Mouse (Mus musculus): ENCODE measurements around the gene Mnd1.

Gene Mnd1

DNA sequence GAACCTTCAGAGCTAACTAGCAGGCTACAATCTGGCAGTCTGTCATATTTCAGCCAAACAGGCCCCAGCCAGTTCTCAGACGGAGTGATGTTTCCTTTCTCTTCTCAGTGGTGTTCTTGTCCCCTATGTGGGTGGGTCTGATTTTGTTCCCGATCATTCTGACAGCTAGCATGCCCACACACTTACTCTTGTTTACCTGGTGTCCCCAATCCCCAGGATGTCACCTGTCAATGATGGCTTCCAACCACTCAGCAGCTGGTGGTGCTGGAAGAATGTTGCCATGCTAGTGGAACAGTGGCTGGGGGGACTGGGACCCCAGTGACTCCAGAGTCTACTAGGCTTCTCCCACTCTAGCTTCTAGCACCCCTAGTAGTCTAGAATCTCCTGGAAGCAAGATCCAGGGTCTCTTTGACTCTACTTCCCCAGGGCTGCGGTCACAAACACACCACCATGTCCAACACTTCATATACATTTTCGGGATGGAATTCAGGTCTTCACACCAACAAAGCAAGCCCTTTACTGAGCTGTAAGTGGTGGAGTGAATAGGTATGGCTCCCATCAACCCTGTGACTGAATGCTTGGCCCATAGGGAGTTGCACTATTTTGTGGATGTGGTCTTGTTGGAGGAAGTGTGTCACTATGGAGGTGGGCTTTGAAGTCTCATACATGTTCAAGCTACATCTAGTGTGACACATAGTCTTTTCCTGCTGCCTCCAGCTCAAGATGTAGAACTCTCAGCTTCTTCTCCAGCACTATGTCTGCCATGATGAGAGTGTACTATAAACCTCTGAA, 2.2 kb upstream of the Mnd1 start:
- no peak for DNase-seq

DNA sequence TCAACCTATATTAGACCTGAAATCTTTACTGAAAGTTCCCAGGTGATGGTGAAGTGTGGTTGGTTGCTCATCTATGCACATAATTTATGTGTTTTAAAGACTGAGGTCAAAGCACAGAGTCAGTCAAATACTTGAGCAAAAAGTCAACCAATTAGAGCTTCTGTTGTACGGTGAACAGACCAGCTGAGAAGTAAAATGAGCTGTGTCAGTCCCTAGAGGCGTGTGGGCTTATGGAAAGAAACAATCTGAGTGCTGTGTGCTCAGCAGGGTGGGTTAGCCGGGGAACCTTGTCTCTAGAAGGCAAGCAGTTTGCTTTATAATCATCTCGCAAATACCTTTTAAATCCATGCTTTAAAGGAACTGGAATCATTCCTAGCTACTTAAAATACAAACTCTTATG, 1.4 kb upstream of the Mnd1 start:
- DNase-seq = no peak

DNA sequence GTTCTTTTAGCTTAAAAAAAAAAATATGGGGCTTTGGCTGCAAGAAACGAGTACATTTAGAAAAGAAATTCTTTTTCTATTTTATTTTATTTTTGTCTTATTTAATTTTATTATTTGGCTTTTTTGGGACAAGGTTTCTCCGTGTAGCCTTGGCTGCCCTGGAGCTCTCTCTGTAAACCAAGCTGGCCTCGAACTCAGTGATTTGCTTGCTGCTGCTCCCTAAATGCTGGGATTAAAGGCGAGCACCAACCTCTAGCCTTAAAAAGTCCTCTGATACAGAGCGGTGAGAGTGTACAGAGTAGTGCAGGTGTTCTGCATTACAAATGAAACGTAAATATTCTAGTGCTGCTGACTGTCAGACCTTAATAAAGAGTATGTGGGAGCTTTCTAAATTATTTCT, 519 bp upstream of the Mnd1 start:
- peak in 1 of 2 experiments; percentile 23 for DNase-seq

DNA sequence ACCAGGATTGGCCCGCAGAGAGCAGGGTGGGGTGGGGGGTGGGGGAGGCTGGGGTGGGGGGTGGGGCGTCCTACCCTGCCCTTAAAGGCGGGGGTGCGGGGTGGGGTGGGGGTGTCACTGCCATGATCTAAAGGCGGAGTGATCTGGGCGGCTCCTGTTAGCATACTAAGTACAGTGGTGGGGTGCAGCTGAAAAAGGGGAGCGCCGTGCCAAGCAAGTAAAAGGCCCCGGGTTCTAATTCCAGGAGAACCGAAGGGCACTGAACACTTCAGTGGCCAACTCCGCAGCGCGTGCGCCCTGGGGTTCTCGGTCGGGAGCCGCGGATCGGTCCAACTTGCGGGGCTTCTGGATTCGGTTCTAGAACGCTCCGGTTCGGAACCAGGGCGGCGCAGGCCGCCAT, 440 bp downstream of the Mnd1 start:
- DNase-seq = no peak

DNA sequence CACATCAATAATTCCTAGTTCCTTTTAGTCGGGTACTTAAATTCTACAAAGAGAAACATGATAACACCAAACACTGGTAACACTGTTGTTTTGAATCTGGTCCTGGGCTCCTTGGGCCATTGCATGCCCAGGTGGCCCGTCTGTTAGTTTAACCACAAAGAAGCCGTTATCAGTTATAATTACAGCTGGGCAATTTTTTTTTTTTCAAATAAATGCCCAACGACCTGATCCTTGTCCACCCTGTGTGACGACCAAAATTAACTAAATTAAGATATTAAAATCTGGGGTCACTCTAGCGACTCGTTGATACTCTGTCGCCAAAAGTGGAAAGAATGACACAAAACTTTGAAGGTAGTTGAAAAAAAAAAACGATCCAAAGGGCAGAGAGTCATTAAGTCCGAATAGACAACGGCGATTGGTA, 855 bp downstream of the Mnd1 start:
- DNase-seq = no peak

DNA sequence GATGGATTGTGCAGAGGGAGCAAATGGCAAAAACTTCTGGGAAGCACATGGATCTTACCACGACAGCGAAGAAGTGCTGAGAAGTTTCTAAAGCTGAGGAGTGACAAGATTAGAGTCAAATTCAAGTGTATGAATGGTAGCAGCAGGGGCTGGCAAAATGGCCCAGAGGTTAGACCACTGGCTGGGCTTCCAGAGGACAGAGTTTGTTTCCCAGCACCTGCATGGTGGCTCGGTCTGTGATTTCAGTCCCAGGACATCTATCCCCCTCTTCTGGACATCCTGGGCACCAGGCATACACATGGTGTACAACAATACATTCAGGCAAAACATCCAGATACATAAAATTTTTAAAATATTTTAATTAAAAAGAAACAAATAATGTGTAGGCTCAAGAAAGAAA, 5.8 kb downstream of the Mnd1 start:
- no peak for DNase-seq

DNA sequence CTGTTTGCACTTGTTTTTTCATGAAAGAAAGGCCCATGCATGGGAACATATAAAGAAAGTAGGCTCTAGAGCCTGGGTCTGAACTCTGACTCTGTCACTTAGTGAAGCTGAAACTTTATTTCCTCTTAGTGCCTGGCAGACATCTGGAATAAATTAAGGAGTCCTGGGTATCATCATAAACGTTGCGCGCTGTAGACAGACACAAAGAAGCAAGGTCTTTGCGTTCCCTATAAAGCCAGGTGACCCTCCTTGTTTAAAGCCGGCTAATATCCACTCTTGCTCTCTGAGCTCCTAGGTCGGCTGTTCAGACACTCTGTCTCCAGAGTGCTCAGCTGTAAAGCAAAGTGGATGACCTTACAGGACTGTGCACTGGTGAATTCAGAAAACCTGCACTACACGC, 14.6 kb downstream of the Mnd1 start:
- DNase-seq = no peak

DNA sequence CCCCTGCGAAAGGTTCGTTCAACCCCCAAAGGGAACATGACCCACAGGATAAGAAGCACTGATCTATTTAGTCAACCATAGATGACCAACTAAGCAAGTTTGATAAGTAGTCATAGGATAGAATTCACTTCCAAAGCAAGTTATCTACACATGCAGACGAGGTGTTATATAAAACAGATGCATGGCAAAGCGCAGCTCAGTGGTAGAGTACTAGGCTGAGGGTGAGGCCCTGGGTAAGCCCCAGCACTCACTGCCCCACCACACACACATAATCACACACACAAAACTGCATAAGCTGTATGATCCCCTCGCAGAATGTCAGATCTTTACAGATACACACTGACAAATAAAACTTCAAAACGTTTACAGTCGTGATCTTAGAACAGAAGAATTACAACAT, 19.1 kb downstream of the Mnd1 start:
- no peak for DNase-seq

DNA sequence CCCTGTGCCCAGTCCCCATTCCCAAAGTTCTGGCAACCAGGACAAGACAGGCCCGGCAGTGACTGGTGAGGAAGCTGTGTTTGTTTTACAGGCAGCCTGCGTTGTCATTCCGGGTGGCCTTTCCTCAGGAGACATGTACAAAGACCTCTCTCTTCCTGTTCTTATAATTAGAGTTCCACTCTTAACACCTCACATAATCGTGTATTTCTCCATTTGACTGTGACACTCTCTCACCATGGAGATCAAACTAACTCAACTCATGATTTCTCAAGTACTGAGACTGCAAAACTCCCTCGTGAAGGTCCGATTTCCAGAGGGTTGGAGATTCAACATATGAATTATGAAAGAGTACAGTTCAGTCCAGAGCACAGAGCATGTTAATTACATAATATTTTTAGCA, 19.7 kb downstream of the Mnd1 start:
- DNase-seq = no peak

DNA sequence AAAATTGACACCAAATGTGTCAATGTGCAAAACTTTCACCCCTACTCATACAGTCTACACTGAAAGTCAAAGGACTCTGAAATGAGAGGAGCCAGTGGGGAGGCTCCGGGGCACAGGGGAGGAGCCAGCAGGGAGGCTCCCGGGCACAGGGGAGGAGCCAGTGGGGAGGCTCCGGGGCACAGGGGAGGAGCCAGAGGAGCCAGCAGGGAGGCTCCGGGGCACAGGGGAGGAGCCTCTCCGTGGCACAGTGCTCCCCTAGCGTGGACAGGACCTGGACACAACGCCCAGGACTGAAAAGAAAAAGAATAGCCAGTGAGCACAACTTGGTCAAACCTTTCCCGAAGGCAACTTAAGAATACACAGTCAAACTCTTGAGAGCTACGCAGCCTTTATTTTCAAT, 20.2 kb downstream of the Mnd1 start:
- no peak for DNase-seq

DNA sequence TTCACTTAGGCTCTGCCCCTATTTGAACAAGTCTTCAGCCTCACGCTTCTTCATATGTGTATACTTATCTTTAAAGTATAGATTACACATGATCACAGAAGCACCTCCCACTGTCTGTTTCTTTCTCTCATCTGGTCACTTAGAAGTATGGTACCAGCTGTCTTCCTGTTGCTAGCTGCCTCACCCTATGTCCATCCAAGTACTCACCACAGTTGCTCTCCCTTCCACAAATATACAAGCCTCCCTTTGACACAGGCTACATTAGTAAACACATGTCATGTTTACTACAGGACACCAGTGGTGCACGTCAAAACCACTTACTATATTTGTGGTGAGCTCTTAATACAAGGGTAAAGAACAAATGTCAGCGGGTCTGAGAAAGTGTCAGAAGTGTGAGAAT, 24.2 kb downstream of the Mnd1 start:
- DNase-seq = no peak

DNA sequence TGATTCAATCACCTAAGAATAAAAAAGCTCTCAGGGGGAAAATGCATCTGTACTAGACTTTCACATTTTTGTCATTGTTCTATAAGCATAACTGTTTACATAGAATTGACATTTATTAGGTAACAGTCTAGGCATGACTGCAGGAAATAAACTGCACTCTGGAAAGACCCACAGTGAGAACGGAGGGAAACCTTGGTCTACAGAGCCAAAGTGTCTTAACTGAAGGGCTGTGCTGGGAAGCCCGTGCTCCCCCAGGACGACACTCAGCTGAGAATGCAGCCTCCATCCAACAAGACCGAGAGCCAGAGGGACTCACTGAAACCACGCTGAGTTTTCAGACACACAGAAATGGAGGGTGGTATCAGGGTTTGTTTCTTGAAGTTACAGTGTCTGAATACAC, 24.8 kb downstream of the Mnd1 start:
- DNase-seq = no peak

DNA sequence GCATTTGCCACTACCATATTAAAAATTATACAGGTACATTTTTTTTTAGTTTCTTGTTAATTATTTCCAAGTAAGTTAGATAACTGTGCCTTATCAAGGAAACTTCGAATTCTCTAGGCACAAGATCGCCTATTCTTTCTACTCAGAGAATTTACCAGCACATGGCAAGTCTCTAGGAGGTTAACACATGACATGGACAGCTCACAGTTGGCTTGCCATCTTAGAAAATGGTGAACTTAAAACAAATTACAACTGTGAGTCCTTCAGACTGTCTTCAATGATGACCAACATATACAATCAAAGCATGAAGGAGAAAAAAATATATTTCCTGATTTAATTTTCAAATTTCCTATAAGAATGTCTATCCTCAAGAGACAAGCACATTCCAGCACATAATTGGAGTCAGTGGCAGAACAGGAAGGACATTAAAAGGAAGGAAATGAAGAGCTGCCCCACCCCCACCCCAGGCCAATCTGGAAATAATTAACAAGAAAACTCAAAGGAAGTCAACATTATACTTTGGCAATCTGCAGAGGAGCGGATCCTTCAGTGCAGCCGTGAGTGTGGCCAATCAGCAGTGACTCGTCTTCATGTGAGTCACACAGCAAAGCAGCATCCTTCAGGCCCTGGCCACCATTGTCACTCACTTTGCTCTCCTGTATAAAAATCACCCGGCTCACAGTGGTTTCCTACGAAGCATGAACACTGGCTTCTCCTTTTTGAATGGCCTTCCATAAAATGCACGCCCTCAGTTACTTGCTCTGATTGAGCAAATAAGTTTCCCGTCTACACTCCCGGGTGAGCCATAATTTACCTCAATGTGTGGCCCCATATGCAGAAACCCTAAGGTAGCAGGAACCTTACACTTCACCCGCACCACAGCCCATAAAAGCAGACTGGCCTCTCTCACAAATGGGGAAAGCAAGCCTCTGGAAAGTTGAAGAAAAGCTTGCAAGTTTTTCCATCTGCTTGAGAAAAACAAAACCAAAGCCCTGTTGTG, 26.4 kb downstream of the Mnd1 start:
- no peak for DNase-seq

DNA sequence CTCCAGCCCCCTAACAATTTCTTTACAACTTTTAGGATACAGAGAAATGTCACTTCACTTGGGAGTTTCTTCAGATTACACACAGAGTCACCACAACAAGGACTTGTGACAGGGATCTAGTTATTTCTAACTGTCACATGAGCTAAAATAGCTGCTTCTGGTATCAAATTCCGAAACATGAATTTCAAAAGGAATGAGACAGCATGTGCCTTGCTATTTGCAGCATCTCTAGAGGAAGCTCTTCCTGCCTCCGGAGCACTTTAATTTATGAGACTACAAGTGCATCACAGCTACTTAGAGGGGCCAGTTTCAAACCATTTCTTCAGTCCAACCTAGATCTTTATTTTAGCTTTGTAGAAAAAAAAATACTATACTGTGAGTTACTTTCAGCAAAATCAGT, 28.2 kb downstream of the Mnd1 start:
- no peak for DNase-seq

DNA sequence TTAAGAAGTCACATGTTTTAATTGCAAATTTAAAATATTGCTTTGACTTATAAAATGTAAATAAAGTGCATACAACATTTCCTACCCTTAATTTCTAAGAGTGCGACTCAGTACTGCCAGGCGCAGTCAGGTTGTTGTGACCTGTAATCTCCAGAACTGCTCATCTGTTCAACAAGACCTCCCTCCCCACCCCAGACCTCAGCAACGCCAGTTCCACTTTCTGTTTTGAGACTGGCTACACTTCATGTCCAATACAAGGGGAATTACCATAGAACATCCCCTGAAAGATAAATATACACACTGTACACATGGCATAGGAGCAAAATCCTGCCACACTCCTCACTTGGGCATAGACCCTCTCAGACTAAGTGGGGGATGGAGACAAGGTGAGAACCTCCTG, 28.9 kb downstream of the Mnd1 start:
- no peak for DNase-seq

DNA sequence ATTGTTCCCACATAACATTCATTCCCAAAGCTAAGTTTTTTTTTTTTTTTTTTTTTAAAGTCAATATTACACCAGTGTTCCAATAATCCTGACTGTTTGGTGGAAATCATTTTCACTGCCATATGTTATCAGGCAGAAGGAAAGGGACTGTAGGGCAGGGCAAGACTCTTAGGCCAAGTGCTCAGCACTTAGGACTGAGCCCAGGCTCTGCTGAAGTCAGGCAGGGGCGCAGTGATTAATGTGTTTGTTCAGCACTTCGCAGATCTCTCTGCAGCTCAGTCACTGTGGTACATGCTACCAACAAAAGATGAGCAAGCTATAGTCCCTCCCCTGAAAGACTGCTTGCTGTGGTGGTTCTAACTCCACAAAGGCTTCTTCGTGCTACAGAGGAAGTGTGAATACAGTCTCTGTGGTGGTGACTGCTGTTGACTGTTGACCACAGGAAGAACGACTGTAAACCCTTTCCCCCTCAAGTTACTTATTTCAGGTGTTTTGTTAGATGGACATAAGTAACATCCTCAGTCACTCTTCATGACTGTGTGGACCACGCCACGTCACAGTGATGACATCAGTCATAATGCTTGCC, 29.8 kb downstream of the Mnd1 start:
- no peak for DNase-seq

DNA sequence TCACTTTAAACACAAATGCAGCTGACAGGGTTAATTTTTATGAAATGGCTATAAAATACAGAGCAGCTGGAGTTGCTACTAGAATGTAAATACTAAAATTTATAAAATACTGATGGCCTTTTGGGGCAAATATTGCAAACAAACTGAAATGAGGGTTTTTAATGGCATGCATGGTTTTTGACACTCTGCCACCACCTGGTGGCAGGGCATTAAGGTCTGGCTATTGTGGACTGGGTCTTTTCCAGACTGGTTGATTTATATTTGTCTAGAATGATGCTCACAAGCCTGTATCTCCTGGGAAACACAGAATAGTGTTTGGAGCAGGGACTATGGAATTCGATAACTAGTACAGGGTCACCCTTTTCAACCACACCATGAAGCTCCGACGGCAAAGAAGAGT, 32.1 kb downstream of the Mnd1 start:
- DNase-seq = peak; percentile 34 to 40

DNA sequence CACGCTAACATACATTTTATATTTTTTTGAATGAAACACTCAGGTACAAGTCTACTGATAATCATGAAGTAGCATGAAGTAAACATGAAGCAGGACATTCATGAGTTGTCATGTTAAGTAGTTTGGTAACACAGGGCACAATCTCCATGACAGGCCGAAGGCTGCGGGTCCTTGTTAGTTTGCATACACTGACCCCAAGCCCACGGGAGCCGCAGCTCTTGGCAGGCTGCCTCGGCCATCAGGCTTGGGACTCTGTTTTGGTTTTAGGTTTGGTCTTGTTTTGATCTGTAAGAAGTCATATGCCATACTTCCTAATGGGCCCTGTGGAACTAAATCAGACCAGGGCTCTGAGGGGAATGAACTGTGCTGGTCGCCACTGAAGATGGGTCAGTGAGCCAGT, 36.9 kb downstream of the Mnd1 start:
- DNase-seq = peak; percentile 17 to 34

DNA sequence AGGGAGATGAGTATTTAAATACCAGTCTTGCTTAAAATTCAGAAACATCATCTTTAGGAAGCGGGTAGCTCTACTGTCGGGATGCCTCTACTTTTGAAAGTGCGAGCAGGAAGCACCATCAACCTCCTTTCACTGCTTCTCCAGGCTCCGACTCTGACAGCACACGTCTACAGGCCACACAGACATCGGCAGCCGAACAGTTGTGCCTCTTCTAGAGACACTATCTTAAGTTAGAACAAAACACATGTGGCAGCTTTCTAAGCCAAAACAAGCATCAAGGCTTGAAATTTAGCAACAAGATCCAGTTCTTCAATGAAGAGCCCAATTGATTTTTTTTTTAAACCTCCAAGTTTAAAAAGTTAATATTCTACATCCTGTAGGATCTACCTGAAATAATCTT, 37.4 kb downstream of the Mnd1 start:
- no peak for DNase-seq

DNA sequence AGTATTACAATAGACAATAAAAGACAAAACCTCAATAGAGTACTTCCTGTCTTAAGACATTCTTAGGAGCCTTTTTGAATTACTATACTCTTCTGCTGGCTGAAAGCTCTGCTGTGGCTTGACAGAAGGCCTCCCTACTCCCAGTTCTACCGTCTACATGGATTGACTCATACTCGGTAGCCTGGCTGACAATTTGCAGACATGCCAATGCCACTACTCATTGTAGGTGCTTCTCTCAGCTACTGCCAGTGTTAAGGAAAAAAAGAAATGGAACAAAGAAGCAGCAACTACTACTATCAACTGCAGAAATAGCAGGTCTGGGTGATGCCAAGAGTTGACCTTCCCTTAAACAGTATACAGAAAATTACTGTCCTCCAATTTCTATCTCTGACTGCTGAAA, 47.0 kb downstream of the Mnd1 start:
- no peak for DNase-seq

DNA sequence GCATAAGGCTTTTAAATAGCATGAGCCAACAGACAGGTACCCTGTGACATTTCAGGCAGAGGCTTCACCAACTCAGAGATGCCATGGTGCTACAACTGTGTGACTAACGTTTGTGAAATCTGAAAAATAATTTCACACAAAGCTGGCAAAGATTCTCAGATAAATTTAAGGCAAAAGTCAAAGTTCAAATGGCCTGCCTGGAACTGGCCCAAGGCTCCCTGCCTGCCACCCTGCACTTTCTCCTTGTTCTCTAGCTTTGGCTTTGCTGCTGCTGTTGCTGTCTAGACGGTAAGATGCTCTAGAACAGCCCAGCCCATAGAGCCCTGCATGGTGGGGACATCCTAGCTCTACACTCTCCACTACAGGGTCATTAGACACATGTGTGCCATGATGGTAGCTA, 49.5 kb downstream of the Mnd1 start:
- DNase-seq = no peak

DNA sequence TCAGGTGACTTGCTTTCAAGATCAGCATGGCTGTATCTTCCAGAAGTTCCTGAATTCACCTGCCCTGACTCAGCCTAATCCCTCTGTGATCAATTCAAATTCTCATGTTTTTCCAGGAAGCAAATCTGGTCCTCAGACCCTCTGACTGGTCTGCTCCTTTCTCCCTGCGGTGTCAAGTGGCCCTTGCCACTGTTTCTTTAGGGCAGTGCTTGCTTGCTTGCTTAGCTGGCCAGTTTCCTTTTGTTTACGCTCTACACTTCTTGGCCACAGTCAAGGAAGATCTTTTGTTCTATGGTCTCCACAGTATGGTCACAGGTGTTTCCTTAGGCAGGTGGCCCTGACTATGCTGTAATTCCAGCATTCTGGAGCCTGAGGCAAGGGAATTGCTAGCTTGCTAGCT, 52.0 kb downstream of the Mnd1 start:
- no peak for DNase-seq

DNA sequence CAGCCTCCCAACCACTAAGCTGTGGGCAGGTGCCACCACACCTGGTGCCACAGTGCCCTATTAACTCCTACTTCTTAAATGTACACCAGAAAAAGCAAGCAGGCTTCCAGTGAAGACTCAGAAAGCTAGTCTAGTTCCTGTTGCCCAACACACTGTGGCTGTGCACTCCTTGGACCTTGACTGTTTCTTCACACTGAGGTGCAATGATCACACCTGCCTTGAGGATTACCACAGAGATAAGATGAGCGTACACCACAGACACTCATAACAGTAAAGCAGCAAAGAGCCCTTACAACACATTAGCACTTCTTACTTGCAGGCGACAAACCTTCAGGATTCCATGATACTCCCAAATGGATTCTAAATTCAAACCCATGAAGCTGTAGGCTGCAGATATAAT, 62.7 kb downstream of the Mnd1 start:
- no peak for DNase-seq

DNA sequence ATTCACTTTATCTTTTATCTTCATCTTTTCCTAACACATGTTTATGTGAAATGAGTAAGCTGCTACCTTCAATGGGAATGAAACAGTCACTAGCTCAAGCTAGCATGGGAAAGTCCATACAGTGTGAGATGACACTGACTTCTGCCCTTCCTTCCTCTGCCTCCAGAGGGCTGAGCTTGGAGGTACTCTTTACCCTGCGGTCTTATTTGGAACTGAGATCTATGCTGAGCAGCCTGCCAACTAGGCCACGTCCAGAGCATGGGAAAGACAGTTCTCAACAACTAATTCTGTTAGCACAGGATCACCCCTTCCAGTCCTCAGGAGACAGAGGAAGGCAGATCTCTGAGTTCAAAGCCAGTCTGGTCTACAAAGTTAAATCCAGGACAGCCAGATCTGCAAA, 64.6 kb downstream of the Mnd1 start:
- DNase-seq = peak; percentile 54 to 64
